Mouse (Mus musculus): ENCODE data around the gene Anapc1. TPM values are rescaled to one million over a fixed set of nuclear protein-coding genes. Genes with fewer than 3 reads are reported as not detected.
A peak's percentile ranks its signal among the peaks of the same experiment; 100 is the strongest.
"Not testable (repeated sequence)": the region's sequence is repeated elsewhere in the genome, so short reads cannot be mapped to it uniquely, and the experiment has no call there.

The Anapc1 gene
- polyA plus RNA-seq, 3 experiments from 2014 or later: 39.0 to 45.3 (median 44.4) TPM

- no peak for ATAC-seq
Observed at GRCm38 (mm10) chr2:128696426-128696825, 9.2 kb upstream of the Anapc1 start.

- peak; percentile 38 for ATAC-seq
Observed at GRCm38 (mm10) chr2:128694548-128694947, 7.4 kb upstream of the Anapc1 start.

GRCm38 (mm10) chr2:128693828-128694227 is 6.6 kb upstream of the Anapc1 start:
- ATAC-seq: not testable (repeated sequence)

GRCm38 (mm10) chr2:128693236-128693635 is 6.0 kb upstream of the Anapc1 start:
- no peak for ATAC-seq

GRCm38 (mm10) chr2:128692771-128693170 is 5.6 kb upstream of the Anapc1 start:
- ATAC-seq: no peak

GRCm38 (mm10) chr2:128692336-128692735 is 5.1 kb upstream of the Anapc1 start:
- no peak for ATAC-seq

GRCm38 (mm10) chr2:128687558-128688120 is 448 bp upstream of the Anapc1 start:
- ATAC-seq: no peak

GRCm38 (mm10) chr2:128680661-128681060 is 6.5 kb downstream of the Anapc1 start:
- ATAC-seq: no peak

GRCm38 (mm10) chr2:128620578-128620977 is 66.6 kb downstream of the Anapc1 start:
- ATAC-seq: no peak

GRCm38 (mm10) chr2:128615366-128615765 is 71.8 kb downstream of the Anapc1 start:
- ATAC-seq: no peak

GRCm38 (mm10) chr2:128613365-128613764 is 73.8 kb downstream of the Anapc1 start:
- ATAC-seq: no peak

- ATAC-seq: no peak
Observed at GRCm38 (mm10) chr2:128612275-128612674, 74.9 kb downstream of the Anapc1 start.

- no peak for ATAC-seq
Observed at GRCm38 (mm10) chr2:128611178-128611577, 76.0 kb downstream of the Anapc1 start.

GRCm38 (mm10) chr2:128609286-128609685 is 77.9 kb downstream of the Anapc1 start:
- ATAC-seq: no peak

GRCm38 (mm10) chr2:128601534-128601933 is 85.7 kb downstream of the Anapc1 start:
- ATAC-seq: no peak

GRCm38 (mm10) chr2:128592301-128592700 is 94.9 kb downstream of the Anapc1 start:
- no peak for ATAC-seq

- ATAC-seq: no peak
Observed at GRCm38 (mm10) chr2:128590909-128591308, 96.3 kb downstream of the Anapc1 start, which contains the start of gene Spdye4c. Gene Spdye4c, plus strand, starts transcription at chr2:128591209.

- ATAC-seq: no peak
Observed at GRCm38 (mm10) chr2:128582881-128583280, 104.3 kb downstream of the Anapc1 start.

GRCm38 (mm10) chr2:128572726-128573624 is 114.2 kb downstream of the Anapc1 start:
- ATAC-seq: peak; percentile 65

GRCm38 (mm10) chr2:128571001-128571400 is 116.2 kb downstream of the Anapc1 start:
- no peak for ATAC-seq

- no peak for ATAC-seq
Observed at GRCm38 (mm10) chr2:128568490-128568889, 118.7 kb downstream of the Anapc1 start.

GRCm38 (mm10) chr2:128568018-128568417 is 119.2 kb downstream of the Anapc1 start:
- ATAC-seq: no peak

GRCm38 (mm10) chr2:128566304-128567147 is 120.7 kb downstream of the Anapc1 start:
- no peak for ATAC-seq

All from inflammation-experienced regulatory T-cells, adult 6 months (primary cell).